Mouse (Mus musculus) T-helper 17 cell (primary cell): ENCODE data around the gene Gnmt.

Experiments
- in situ Hi-C, 2 experiments: fragments of 300-600 bp; cut with MboI, MseI; formaldehyde crosslinking; loops; 1 replicate in 1 of 2; 2 replicates in 1 of 2; pipeline ENCODE4 v1.15.1; 2025; ENCODE audit warnings: high pct_unique_total_duplicates in 2 of 2

Gene Gnmt

DNA sequence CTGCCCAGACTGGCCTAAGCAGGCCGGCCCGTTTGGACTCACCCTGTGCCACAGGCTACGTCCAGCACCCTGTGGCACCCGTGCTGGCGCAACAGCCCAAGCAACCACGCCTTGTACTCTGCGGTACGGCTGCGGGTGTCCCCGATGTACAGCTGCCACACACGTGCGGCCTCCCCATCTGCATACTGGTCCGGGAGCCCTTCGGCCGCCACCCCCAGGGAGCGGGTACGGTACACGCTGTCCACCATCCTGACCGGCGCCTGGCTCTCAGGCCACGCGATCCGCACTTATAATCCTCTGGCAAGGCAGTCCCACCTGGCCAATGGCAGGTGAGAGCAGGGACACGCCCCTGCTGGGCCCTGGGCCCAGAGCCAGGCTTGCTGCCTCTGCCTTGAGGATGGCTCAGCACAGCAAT is at the start of gene Gnmt:
Gnmt (minus strand) TSS at position 265 of the 415 bp plus-strand sequence.
- in situ Hi-C loops: loop anchor here in 1 of 2 experiments (10.0 kb wide), 1 partner anchor 64 kb away; no protein-coding TSS in a partner anchor

DNA sequence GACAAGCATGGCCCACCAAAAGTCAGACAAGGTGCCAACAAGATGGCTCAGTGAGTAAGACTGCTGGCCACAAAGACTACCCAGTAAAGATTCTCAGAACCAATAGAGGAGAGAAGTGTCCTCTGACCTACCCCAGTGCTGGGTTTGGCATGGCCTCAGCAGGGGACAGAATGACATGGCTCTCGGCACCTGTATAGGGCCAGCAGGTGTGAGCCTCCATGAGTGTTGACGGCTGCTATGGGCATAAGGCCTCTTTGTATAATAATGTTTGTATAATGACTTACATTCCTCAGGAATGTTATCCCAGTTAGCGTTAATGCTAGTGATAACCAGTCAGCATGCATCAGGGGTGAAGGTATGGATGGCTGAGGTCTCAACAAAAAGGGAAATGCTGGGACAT is 47.1 kb upstream of the Gnmt start:
- in situ Hi-C loops: loop anchor here in 1 of 2 experiments (10.0 kb wide), 1 partner anchor 1259 kb away; the partner anchor contains the start of gene 1700122O11Rik

DNA sequence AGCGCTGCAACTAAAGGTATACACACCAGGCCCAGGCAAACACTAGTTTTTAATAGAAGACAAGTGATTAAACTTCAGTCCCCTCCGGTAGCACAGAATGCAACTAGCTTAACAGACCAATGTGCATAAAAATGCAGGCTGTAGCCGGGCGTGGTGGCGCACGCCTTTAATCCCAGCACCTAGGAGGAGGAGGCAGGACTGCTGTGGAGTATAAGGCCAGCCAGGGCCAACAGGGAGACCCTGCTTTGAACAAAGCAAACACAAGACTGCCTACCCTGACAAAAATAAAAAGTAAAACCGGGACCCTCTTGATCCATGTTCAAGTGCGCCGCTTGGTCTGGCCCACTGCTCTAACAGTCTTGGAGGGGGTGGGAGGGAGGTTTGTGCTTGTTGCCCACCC is 46.1 kb upstream of the Gnmt start:
- in situ Hi-C loops: loop anchor here in 1 of 2 experiments (10.0 kb wide), 1 partner anchor 1260 kb away; the partner anchor contains the start of gene 1700122O11Rik

DNA sequence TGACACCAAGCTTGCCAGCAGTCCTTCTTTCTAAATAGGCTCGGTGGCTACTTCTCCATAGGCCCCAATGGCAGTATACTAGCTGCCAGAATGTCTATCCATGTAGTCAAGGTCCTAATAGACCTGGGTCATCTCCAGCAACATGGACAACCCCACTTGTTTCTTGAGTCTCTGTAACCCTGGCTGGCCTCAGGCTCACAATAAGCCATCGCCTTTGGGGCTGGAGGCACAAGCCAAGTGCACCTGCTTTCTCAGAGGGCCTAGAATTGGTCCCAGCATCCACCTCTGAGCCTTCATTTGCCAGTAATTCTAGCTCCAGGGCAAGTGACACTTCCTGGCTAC is 45.1 kb upstream of the Gnmt start:
- in situ Hi-C loops: loop anchor here (5.0 to 10.0 kb wide), 2 partner anchors 108 to 1261 kb away; partner anchors contain the start of gene 1700122O11Rik (in 1 of the 2)

DNA sequence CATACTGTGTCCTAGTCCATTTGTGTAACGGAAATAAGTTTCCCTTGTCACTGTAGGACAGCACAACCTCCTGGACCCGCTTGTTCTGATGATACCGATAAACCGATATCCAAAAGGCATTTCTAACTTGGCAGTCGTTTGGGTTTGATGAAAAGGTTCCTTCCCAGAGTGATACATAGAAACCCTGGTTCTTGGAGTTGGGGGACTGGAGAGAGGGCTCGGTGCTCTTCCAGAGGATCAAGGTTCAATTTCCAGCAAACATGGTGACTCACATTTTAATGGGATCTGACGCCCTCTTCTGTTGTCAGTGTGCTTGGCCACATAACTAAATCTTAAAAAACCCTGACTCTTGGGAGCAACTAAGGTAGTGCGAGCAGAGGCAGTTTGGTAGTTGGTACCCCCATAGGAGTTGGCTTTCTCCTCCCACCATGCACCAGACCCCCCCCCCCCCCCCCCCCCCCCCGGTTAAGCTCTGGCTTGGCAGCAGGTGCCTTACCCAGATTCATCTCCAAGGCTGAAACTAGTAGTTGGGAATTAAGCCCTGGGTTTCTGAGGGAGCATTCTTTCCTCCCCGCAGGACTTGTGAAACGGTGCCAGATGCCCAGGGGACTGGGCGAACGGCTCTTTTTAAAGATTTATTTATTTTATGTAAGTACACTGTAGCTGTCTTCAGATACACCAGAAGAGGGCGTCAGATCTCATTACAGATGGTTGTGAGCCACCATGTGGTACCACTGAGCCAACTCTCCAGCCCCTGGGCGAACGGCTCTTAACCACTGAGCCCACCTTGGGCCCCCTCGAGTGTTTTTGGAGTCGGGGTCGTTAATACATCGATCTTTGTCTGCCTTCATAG is 44.5 kb upstream of the Gnmt start:
- in situ Hi-C loops: loop anchor here (5.0 to 10.0 kb wide), 2 partner anchors 109 to 1261 kb away; partner anchors contain the start of gene 1700122O11Rik (in 1 of the 2)

DNA sequence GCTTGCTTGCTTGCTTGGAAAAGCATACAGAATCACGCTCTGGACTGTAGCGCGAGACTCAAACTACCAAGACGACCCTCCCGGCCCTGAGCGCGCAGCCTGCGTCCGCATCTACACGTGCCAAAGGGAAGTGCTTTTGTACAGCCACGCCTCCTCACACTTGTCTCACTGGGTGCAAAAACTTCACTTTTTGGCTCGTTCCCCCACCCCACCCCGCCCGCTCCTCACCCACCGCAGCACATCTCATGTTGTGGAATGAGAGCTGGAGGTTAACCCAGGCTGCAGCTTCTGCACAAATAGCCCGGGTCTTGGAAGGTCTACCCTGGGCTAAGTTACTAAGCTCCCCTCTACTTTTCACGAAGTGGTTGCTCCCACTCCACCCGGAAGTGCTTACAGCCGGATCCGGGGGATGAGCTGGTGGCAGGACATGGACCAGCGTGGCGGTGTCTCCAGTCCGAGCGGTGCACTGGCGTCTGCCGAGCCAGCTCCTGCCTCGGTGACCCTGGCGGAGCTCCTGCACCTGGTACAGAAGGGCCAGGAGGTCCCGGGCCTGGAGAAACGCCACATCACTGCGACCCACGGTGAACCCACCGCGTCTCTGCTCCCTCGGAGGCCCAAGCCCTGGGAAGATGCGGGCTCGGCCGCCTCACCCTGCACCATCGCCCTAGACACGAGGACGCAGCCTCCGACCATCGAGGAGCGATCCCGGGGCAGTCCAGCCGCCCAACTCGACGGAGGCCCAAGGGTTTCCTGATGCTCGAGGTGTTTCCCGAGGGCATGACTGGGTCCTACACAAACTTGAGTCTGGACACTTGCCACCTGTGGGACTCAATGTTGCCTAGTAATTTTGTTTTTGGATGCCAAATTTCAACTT is 43.7 kb upstream of the Gnmt start, which contains the start of gene 2310039H08Rik:
2310039H08Rik (plus strand) TSS at position 232 of the 874 bp plus-strand sequence.
- in situ Hi-C loops: loop anchor here (5.0 to 10.0 kb wide), 2 partner anchors 110 to 1262 kb away; partner anchors contain the start of gene 1700122O11Rik (in 1 of the 2)

DNA sequence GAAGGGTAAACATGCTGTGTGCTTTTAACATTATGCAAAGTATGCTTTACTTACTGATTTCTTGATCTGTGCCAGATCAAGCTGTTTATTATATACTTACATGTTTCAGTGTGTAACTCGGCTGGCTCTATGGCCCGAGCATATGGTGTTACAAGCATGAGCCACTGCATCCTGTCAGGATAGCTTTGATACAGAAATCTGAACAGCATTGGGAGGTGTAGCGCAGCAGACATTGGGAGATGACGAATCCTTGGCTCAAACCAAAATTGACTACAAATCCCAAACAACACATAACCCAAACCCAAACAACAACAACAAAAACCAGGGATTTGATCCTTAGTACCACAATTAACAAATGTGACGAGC is 43.1 kb upstream of the Gnmt start:
- in situ Hi-C loops: loop anchor here (5.0 to 10.0 kb wide), 2 partner anchors 110 to 1263 kb away; partner anchors contain the start of gene 1700122O11Rik (in 1 of the 2)

DNA sequence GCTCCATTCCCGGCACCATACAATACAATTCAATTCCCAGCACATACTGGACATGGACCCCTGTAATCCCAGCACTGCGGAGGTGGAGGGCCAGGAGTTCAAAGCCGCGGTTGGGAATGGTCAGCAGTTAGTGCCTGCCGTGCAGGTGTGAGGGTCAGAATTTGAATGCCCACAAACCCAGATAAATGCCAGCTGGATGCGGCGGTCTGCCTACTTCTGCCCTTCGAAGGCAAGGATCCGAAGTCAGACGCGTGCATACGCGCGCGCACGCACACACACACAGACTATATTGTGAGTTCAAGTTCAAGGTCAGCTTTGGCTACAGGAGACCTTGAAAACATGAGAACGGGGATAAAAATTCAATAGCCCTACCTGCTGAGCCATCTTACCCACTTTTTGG is 42.6 kb upstream of the Gnmt start:
- in situ Hi-C loops: loop anchor here (5.0 to 10.0 kb wide), 2 partner anchors 111 to 1263 kb away; partner anchors contain the start of gene 1700122O11Rik (in 1 of the 2)

DNA sequence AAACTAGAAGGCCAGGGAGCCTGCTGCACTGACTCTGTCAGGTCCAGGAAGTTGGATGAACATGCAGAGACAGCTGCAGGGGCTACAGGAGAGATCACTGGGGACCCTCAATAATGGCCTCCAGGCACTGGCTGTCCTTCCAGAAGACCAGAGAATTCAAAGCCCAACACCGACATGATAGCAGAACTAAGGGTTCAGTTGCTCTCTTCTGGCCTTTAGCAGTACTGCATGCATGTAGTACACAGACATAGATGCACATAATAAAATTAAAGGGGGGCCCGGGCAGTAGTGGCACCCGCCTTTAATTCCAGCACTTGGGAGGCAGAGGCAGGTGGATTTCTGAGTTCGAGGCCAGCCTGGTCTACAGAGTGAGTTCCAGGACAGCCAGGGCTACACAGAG is 42.1 kb upstream of the Gnmt start:
- in situ Hi-C loops: loop anchor here (5.0 to 10.0 kb wide), 2 partner anchors 111 to 1264 kb away; partner anchors contain the start of gene 1700122O11Rik (in 1 of the 2)

DNA sequence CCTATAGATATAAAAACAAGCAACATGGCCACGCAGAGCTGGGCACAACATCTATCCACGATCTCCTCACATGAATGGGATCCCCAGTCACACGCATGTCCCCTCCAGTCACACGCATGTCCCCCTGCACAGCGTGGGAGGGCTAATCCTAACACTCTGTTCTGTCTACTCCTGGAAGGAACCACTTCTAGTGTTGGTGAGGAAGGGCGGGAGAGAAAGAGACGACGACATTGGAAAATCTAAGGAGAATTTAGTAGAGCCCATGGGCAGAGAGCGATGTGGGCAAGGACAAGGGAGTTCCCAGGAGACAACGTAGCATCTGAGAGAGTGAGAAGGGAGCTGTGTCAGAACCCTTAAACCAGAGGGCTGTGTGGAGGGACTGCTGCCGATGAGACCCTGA is 41.6 kb upstream of the Gnmt start:
- in situ Hi-C loops: loop anchor here (5.0 to 10.0 kb wide), 2 partner anchors 112 to 1264 kb away; partner anchors contain the start of gene 1700122O11Rik (in 1 of the 2)

DNA sequence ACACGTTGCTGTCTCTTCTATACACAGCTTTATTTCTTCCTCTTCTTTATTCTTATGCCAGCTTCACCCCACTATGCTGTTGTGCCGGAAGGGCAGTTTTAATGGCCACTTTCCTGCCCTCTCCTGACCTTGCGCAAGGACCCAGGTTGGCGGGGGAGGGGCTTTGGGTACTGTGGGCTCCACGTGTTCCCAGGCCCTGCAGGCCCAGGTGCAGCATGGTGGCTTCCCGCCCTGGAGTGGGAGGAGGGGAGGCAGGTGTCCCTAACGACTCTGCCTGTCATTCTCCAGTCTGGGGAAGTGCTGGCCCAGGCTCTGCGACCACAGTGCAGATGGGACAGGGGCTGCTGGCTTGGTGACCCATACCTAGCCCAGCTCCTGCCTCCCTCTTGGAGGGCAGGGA is 38.9 kb upstream of the Gnmt start:
- in situ Hi-C loops: loop anchor here in 1 of 2 experiments (10.0 kb wide), 1 partner anchor 1013 kb away; no protein-coding TSS in a partner anchor

DNA sequence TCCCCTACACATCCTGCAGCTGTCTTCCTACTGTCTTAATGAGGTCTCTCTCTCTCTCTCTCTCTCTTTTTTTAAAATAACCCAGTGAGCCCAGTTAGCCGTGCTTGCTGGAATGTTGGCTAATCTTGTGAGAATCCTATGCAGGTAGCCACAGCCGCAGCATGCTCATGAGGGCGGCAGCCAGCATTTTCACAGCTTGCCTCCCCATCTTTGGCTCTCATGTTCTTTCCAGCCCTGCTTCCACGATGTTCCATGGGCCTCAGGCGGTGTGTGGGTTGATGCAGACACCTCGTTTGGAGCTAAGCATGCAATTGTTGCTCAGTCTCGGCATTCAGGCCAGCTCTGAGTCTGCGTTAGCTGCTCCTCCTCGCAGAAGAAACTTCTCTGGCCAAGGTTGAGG is 35.9 kb upstream of the Gnmt start:
- in situ Hi-C loops: loop anchor here in 1 of 2 experiments (10.0 kb wide), 1 partner anchor 1010 kb away; no protein-coding TSS in a partner anchor

DNA sequence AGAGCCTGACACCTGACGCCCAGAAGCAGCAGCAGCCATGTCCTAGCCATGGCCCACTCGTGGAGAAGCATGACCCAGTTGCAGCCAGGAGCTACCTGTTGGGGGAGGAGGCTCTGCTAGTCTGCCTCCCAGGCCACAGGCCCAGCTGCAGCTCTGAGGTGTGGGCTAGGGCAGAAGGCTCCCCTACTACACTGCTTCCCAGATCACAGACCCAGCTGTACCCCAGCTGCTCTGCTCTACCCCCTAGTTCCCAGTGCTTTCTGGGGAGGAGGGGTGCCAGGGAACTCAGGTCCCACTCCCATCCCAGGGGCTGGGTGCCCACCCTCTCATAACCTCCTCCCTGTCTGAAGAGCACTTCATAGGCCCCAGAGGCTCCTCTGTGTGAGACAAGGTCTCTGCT is 34.6 kb upstream of the Gnmt start, which contains the start of gene Ptcra:
Ptcra (minus strand) TSS at position 169 of the 400 bp plus-strand sequence.
- in situ Hi-C loops: loop anchor here in 1 of 2 experiments (10.0 kb wide), 1 partner anchor 1009 kb away; no protein-coding TSS in a partner anchor

DNA sequence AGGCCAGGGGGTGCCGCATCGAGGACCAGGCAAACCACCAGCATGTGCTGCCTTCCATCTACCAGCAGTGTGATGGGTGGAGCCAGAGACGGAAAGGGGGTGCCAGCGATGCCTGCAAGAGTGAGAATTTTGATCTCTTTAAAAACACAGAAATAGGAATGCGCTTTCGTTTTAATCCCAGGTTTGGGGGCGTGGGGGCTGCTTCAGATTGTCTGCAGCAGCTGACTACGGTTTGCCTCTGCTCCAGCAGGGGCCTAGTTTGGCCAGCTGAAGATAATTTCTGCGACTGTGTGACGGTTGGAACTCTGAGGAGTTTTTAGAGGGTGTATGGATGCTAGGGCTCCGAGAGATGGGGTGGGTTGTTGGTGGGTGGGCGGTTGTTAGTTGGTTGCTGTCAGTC is 29.8 kb upstream of the Gnmt start:
- in situ Hi-C loops: no loop called here

DNA sequence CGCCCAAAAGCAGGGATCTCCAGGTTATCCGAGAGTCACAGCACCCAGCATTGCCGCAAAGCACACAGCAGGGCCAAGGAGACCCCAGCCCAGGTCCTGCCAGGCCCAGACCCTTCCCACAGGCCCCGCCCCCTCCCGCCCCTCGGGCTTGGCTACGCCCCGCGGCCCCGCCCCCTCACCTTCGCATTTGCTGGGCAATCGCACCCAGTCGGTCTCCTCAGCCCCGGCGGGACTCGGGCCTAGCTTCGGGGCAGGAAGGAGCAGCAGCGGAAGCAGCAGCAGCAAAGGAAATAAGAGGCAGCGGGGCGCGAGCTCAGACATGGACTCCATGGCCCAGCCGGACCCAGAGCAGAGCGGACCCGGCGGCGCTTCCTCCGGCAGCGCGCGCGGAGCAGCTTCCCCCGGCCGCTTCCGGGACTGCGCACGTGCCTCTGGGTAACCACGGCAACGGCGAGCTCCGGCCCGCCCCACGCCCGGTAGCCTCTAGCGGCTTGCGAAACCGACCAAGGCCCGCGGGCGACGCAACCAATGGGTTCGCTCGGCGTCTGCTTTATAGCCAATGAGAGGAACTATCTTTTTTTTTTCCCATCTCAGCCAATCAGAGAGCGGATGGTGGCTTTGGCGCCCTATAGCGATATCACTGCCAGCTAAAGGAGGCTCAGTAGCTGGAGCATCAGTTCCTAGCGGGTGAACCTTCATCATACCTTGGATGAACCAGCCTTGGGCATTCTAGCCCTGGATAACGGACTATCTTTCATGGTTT is 23.0 kb upstream of the Gnmt start, which contains the start of gene Cnpy3:
Cnpy3 (minus strand) TSS at position 421 of the 763 bp plus-strand sequence.
- in situ Hi-C loops: no loop called here

DNA sequence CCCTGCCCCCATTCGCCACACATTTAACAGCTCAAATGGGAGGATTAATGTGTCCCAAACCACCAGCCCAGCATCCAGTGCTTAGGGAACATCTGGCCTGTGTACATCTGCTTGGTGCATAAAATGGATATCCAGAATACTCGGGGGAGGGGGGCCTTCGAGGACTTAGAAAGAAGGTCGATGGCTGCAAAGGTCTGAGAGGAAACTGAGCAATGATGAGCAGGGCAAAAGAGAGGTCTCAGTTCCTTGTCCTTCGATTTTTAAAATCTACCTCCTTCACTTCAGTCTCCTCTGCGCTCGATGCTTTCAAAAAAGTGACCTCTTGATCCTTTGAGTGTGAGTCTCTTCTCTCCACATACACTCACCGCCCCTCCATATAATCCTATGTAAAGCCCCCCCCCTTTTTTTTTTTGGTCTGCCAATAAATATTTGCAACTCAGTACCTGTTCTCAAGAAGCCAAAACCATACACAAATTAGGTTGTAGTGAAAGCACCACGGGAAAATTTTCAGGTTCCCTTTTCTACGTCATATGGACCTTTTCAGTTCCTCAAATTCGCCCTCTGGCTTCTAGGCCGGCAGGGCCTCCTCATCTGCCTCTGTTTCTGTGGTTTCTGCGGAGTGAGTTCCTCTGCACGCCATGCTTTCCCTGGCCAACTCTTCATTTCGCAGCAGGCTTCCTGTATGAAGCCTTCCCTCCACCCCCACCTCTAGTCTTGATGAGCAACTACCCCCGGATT is 22.3 kb upstream of the Gnmt start:
- in situ Hi-C loops: no loop called here

DNA sequence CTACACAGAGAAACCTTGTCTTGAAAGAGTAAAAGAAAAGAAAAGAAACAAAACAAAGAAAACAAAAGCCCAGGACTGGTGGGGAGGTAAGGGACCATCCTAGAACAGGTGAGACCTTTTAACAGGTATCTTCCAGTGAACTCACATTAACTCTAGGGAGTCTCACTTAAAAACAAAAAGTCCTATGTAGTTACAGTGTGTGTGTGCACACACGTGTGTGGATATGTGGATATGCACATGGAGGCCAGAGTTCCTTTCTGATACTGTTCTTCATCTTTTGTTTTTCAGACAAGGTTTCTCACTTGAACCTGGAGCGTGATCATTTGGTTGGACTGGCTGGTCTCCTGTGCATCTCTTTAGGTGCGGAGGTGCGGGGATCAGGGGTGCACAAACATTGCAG is 21.6 kb upstream of the Gnmt start:
- in situ Hi-C loops: no loop called here

DNA sequence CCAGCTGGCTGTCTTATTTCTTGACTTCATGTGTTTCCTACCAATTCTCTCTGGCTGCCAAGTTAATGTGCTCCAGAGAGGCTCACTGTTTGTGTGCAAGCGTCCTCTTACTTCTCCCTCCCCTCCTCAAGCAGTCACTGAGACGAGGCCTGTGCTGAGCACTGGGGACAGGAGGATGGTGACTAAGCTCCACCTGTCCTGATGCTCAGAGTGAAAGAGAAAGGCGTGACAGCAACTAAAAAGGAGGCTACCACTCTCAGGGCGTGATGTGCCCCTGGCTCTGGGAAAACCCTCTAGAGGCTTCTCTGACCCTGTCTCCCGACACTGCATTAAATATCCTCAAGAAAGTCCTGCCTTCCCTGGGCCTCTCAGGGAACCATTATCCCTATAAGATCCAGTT is 20.3 kb upstream of the Gnmt start:
- in situ Hi-C loops: no loop called here

DNA sequence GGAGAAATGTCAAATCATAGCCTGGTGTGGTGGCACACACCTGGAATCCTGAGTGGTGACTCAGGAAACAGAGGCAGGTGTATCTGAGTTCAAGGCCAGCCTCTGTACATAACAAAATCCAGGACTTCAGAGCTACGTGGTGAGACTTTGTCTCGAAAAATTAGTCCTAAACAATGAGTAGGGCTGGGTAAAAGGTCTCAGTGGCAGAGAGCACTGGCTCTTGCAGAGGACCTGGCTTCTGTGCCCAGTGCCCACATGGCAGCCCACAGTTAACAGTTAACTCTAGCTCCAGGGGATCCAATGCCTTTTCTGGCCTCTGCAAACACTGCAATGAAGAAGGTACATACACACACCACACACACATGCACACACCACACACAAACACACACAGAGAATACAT is 18.8 kb upstream of the Gnmt start:
- in situ Hi-C loops: no loop called here
